Mouse (Mus musculus): Measurements from ENCODE around the gene Upk2.

Upk2 gene

GRCm38 (mm10) chr9:44406906-44407751, 47.6 kb downstream of the Upk2 start, which contains the start of the genes Rps25 and Trappc4:
Gene Rps25, plus strand, starts transcription at chr9:44407139.
Gene Trappc4, minus strand, starts transcription at chr9:44407600.
- peak; percentile 96 to 97 for DNase-seq

- DNase-seq, result no peak
These were observed 49.8 kb downstream of the Upk2 start for GRCm38 (mm10) chr9:44405011-44405410.

Measured in kidney, postnatal 4 days (tissue).